Mouse (Mus musculus) stomach, adult 2 months (tissue): ENCODE measurements around the gene Fnbp1l. TPM values are rescaled to one million over a fixed set of nuclear protein-coding genes. Genes with fewer than 3 reads are reported as not detected.

Source experiments
- polyA plus RNA-seq: library from polyadenylated mRNA; depleted of rRNA; stranded (reverse); fragments of >200 nt; gene quantifications from 2 replicates; pipeline ENCODE4 v1.2.3, GENCODE M21; 2012; rRNA removed

Fnbp1l gene
- 1.7 and 3.1 TPM in 2 replicates for polyA plus RNA-seq

DNA sequence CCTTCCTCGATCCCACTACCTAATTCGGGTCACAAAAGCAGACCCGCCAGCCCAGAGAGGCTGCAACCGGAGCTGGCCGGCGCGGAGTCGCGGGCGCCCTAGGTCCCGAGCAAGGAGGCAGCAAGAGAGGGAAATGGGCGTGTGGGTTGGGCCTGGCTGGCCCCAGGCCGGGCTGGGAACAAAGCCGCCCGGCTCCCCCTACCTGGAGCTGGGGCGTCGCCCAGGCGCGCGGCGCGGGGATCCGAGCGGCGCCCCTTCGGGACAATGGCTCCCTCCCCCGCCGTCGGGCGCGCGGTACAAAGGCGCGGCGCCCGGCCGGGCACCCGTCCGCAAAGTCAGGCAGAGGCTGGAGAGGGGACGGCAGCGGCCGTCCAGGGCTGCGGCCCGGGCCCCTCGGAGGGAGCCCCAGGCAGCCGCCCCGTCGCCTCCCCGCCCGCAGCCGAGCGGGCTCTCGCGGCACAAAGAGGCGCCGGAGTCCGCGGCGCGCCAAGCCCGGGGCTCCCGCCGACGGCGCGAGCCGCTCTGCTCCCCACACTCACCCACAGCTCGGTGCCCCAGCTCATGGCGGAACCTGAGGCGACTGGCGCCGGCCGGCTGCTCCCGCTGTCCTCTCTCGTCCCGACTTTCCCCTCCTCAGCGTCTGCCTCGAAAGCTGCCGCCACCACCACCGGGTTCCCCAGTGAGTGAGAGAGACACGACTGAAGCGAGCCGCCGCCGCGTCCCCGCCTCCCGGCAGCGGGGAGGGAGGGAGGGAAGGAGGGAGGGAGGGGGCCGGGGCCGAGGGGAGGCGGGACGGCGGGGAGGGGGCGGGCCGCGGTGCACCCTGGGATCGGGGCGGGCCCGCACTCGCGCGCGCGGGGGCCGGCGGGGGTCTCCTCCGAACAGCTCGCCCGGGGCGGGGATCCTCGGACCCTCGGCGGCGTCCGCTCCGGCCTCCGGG is at the start of gene Fnbp1l:
Fnbp1l (minus strand) TSS at position 725 of the 940 bp plus-strand sequence.

Other genes with a start within 250 kb of the Fnbp1l start
- gene Pde5a, start 109.2 kb upstream of the Fnbp1l start, polyA plus RNA-seq = 2.1 and 2.7 TPM in 2 replicates